Mouse (Mus musculus) cortical plate, adult 2 months (tissue): ENCODE measurements around the gene Ccdc136.

Experiments
- CTCF ChIP-seq: fragments of 200-500 bp; IDR thresholded peaks from 2 replicates; pipeline ENCODE4 v1.5.1; 2011; ENCODE audit warnings: mild to moderate bottlenecking, control low read depth, low read length; ENCODE audit not compliant: insufficient read depth; ENCODE audit errors: extremely low read depth
- POLR2A ChIP-seq: fragments of 200-500 bp; IDR thresholded peaks from 2 replicates; pipeline ENCODE4 v1.6.1; 2011; ENCODE audit warnings: mild to moderate bottlenecking, low read length, control low read depth; ENCODE audit not compliant: insufficient read depth; ENCODE audit errors: extremely low read depth

GRCm38 (mm10) chr6:29388606-29389080, 7.5 kb upstream of the Ccdc136 start:
- TF ChIP-seq CTCF (no peak), POLR2A (no peak)
